Mouse (Mus musculus) ZHBTc4 (cell line): ENCODE data around the gene Camp.
"Not testable (repeated sequence)": the region's sequence is repeated elsewhere in the genome, so short reads cannot be mapped to it uniquely, and the experiment has no call there.

Experiments used
- DNase-seq: peaks from one replicate; pipeline ENCODE4 v3.0.0-alpha.2; 2011; ENCODE audit warnings: low read depth, low spot score

Gene Camp

GRCm38 (mm10) chr9:109854341-109854740, 4.9 kb upstream of the Camp start:
- no peak for DNase-seq

GRCm38 (mm10) chr9:109850099-109850498, 682 bp upstream of the Camp start:
- no peak for DNase-seq

- no peak for DNase-seq
Observed at GRCm38 (mm10) chr9:109833088-109833412, 16.4 kb downstream of the Camp start.

- peak; percentile 93 for DNase-seq
Observed at GRCm38 (mm10) chr9:109832391-109833087, 16.9 kb downstream of the Camp start, which contains the start of gene Nme6. Gene Nme6 (plus strand): TSS chr9:109832749.

GRCm38 (mm10) chr9:109826181-109826580, 23.2 kb downstream of the Camp start:
- no peak for DNase-seq

- no peak for DNase-seq
Observed at GRCm38 (mm10) chr9:109825739-109826138, 23.7 kb downstream of the Camp start.

- DNase-seq: no peak
Observed at GRCm38 (mm10) chr9:109816341-109816740, 33.1 kb downstream of the Camp start.

GRCm38 (mm10) chr9:109813424-109813823, 36.0 kb downstream of the Camp start:
- no peak for DNase-seq

GRCm38 (mm10) chr9:109811980-109812379, 37.4 kb downstream of the Camp start, which contains the start of gene Spink8:
Gene Spink8 (plus strand): TSS chr9:109812280.
- DNase-seq: no peak

- DNase-seq: no peak
Observed at GRCm38 (mm10) chr9:109807898-109808297, 41.5 kb downstream of the Camp start.

- DNase-seq: no peak
Observed at GRCm38 (mm10) chr9:109806695-109807293, 42.6 kb downstream of the Camp start.

- DNase-seq: no peak
Observed at GRCm38 (mm10) chr9:109806260-109806659, 43.2 kb downstream of the Camp start.

GRCm38 (mm10) chr9:109805596-109805995, 43.8 kb downstream of the Camp start:
- not testable (repeated sequence) for DNase-seq

GRCm38 (mm10) chr9:109798051-109798450, 51.4 kb downstream of the Camp start:
- DNase-seq: peak; percentile 75
